In genomic region chr7:128421701-128422100, GRCm38 (mm10) we compare ENCODE assay signal across 18 mouse cellular contexts.
"Had no signal": no experiment of that assay in that cellular context is flagged by ENCODE, and none has a peak within 500 bp of the region (broad histone marks: within the 10 kb centered on the region; RNA-seq: fewer than 3 reads in every experiment).

No protein-coding gene starts in this region.

- H3K4me3 ChIP-seq: limb, embryonic 12.5 days; limb, embryonic 15.5 days; midbrain, embryonic 12.5 days; midbrain, embryonic 15.5 days; myocyte; neural tube, embryonic 13.5 days had no signal

- DNase-seq: kidney, adult 18-20 months; kidney, adult 9 months; kidney, postnatal 14 days; kidney, postnatal 4 days; left cerebral cortex, postnatal 4 days; liver, postnatal 0 days; lung, embryonic 14.5 days; retina, postnatal 1 day; thymus, postnatal 36 days had no signal

- H3K27ac ChIP-seq: limb, embryonic 12.5 days; limb, embryonic 15.5 days; liver, embryonic 14.5 days; macrophage; midbrain, embryonic 12.5 days; midbrain, embryonic 15.5 days; neural tube, embryonic 13.5 days; stomach, postnatal 0 days had no signal
